Mouse (Mus musculus): ENCODE data around the gene Zfp106.

DNA sequence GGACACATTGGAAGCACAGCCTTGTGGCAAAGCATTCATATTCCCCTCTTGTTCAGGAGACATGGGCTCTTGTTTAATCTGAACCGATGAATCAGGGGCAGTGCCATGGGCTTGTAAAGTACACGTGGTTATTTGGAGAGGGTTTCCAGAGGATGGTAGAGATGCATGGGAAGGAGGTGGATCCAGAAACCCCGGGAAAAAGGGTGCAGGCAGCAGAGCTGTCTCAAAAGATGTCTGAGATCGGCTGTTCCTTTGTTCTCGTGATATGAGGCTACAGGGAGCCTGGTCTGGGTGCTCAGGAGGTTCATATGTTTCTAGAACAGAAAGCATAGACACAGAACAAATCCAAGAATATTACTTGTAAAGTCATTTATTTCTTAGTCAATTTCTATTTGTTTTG is 36.9 kb downstream of the Zfp106 start:
- no peak for TF ChIP-seq CTCF (IDR thresholded peaks at IDR 0.05; ENCODE audit: low read depth)
- TF ChIP-seq EP300 (optimal IDR thresholded peaks at IDR 0.05): no peak

All from stomach, postnatal 0 days (tissue).